Mouse (Mus musculus): ENCODE measurements around the gene Tas1r2.

Tas1r2 gene

GRCm38 (mm10) chr4:139640333-139640732 is 13.0 kb upstream of the Tas1r2 start:
- peak in 1 of 2 experiments; percentile 18 for DNase-seq

DNA sequence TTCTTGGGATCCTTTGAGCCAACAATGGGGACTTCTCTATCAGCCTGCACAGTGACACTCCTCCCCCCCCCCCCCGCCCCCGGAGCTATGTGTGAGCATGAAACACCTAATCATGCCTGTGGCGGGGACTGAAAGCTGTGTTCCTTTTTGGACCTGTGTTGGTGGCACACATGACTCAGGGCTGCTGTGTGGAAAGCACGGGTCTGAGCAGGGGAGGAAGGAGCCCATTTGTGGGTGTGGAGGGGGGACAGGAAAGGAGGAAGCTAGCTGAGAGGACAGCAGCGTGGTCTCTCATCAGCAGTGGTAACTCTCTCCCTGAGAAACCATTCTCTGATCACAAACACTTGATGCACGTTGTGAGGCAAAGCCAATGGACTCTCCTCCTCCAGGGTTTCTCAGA is 12.6 kb upstream of the Tas1r2 start:
- DNase-seq = no peak

DNA sequence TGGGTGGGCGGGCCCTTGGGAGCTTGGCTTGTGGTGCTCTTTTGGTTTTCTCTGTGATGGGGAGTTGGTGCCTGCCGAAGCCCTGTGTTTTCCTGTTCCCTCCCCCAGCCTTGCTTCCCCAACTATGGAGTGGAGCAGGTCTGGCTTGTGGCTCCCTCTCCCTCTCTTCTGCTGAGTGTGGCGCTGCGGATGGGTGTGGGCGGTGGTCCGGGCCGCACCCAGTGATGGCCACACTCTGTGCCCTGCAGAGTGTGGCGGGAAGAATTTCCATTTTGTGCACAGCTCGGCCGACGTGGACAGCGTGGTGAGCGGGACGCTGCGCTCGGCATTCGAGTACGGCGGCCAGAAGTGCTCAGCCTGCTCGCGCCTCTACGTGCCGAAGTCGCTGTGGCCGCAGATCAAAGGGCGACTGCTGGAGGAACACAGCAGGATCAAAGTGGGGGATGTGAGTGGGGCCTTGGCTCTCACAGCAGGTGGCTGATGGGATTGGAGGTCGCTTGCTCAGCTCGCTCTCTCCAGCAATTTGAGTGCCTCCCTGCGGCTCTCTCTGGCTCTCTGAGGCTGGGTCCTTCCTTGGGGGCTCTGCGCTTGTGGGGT is 11.4 kb upstream of the Tas1r2 start:
- DNase-seq = no peak

DNA sequence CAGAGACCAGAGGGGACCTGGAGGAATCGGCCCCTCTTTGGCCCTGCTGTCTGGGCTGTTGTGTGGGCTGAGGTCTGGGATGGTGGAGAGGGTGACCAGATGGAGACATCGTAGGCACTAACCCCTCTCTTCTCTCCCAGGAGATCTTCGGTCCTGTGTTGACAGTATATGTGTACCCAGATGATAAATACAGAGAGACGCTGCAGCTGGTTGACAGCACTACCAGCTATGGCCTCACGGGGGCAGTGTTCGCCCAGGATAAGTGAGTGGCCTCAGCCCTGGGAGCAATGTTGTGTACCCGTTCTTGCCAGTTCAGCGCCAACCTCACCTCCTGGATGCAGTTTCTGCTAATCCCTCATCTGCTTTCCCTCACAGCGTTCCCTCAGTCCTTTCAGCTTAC is 9.4 kb upstream of the Tas1r2 start:
- DNase-seq = peak; percentile 79 to 80

DNA sequence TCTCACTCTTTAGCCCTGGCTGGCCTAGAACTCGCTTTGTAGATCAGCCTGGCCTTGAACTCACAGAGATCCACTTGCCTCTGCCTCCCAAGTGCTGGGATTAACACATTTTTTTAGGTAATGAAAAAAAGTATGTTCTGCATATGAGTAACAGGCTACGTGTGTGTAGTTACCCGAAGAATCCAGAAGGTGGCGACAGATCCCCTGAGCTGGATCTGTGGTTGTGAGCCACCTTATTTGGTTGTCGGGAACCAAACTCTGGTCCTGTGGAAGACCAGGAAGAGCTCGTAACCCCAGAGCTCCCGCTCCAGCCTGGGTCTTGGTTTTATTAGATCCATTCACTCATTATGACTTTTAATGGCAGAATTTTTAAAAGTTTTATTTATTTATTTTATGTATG is 6.4 kb upstream of the Tas1r2 start:
- no peak for DNase-seq

- no peak for DNase-seq
Measured at GRCm38 (mm10) chr4:139650086-139650743, 3.1 kb upstream of the Tas1r2 start.

GRCm38 (mm10) chr4:139650907-139651306 is 2.4 kb upstream of the Tas1r2 start:
- DNase-seq = no peak

DNA sequence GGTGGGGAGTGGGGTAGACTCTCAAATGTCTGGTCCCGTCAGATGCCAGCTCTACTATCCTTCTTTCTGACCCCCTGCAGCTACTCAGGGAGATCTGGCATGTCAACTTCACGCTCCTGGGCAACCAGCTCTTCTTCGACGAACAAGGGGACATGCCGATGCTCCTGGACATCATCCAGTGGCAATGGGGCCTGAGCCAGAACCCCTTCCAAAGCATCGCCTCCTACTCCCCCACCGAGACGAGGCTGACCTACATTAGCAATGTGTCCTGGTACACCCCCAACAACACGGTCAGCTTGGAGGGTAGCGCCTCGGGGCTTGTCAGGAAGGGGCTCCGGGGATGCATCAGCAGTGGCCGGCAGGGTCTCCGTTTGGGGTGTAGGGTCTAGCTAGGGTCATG is 8.6 kb downstream of the Tas1r2 start:
- no peak for DNase-seq

GRCm38 (mm10) chr4:139667632-139668031 is 14.3 kb downstream of the Tas1r2 start:
- DNase-seq = no peak

- peak; percentile 70 to 71 for DNase-seq
Measured at GRCm38 (mm10) chr4:139669847-139670246, 16.5 kb downstream of the Tas1r2 start.

DNA sequence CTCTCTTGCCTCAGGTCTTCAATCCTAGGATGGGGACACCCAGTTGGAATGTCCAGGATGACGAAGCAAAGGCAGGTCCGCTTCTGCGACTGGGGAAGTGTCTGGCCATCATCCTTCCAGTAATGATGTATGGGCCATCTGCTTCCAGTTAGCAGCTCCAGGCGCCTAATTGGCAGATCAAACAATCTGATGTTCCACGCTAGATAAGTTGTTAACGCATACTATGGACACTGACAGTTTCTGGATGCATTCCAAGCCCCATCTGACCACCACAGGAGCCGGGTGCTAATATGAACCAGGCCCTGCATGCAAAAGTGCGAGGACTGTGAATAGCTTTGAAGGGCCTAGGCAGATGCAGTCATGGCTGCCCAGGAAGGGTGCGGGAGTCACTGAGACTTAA is 22.4 kb downstream of the Tas1r2 start:
- no peak for DNase-seq

DNA sequence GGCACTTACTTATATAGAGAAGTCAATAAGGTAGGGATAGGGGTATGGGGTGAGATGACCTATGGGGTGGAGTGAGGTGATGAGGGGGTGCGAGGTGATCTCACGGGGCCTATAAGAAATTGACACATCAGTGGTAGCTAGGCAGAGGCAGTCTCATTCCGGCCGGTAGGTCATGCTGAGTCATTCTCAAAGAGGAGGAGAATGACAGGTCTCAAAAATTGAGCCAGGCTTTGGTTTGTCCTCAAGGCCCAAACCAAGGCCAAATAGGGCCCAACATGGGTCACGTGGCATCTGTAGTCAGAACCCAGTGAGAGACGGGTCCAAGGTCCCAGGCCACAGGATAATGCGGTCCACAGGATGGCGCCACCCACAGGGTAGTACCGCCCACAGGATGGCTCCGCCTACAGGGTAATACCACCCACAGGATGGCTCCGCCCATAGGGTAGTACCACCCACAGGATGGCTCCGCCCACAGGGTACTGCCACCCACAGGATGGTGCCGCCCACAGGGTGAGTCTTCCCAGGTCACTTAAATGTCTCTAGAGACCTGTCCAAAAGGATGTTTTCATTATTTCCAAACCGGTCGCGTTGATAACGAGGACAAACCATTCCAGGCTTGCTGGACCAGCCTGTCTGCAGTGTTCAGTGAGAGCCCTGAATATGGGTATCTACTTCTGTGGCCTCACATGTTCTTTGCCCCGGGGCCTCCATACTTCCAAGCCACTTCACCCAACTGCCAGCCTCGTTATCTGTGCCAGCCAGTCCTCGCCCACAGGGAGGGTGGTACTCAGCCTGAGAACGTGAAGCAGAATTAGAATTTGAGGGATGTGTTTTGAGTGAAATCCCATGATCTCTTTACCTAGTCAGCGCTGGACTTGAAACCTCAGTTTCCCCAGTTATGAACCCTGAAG is 30.6 kb downstream of the Tas1r2 start:
- no peak for DNase-seq

GRCm38 (mm10) chr4:139684639-139685017 is 31.3 kb downstream of the Tas1r2 start:
- DNase-seq = peak; percentile 53 to 63

DNA sequence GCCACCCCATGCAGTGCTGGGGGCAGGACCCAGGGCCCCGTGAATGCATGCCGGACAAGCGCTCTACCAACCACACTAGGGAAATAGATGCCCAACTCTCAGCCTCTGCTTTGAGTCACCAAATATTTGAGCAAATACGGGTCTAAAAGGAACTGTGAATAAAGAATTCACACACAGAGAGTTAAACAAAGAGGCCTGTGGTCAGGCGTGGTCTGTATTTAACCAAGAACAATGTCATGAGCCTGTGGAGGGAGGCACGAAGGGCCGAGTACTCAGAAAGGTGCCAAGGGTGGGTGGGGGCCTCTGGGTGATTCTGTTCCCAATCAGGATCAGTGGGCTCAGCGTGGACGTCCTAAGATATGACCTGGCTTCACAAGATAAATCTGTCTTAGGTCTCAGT is 34.7 kb downstream of the Tas1r2 start:
- DNase-seq = no peak

DNA sequence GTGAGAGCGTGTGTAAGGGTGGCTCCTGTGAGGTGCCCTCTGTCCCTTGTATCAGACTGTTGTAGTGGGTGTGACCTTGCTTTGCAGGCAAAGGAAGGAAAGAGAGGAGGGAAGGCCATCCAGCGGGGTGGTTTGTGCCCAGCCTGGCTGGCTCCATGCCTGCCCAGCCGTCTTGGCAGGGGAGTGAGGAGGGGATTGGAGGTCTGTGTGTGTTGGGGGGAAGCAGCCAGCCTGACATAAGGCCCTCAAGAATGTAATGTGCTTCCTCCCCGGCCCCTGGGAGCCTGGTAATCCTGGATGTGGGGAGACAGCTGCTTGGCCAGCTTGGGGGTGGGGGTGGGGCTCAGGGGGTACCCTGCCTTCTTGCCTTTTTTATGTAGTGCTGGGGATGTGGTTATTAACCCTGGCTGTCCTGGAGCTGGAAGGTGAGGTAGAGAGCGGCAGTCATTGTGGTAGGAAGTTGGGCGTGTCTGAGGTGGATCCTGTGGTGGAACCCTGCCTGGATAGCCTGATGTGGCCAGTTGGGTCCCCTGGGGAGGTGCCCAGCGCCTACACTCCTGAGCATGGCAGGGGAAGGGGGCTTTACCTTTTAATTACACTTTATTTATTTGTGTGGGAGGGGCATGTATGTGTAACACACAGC is 36.4 kb downstream of the Tas1r2 start:
- DNase-seq = no peak

DNA sequence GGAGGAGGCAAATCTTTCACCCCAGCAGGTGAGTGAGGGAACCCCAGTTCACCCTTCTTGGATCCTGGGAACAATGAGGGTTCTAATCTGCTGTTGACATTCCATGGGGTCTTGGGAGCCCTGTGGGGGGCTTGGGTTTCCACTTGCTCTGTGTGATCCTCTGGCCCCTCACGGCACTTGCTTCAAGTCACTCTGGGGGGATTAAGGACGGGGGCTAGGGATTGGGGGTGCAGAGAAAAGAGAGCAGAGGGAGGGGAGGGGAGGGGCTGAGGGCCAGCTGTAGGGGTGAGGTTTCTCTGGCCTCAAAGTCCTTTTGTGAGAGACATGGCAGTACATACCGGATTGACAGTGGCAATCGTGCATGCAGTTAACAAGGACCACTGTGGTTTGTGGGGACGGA is 40.0 kb downstream of the Tas1r2 start:
- DNase-seq = no peak

DNA sequence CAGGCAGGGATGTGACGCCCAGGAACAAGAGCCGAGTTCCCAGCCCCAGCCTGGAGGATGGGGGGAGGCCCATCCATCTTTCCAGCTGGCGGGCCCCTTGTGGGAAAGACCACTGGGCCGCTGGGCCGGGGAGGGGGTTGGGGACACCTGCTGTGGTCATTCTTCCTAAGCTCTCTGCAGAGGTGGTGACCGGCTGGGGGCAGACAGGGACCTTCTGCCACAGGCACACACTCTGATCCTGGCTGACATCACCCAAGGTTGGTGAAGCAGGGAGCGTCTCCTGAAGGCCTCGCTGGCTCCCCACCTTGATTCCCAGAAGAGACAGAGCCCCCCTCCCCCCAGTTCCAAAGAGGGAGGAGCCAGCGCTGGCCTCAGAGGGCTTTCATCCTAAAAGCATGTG is 44.4 kb downstream of the Tas1r2 start:
- DNase-seq = no peak

- no peak for DNase-seq
Measured at GRCm38 (mm10) chr4:139698602-139699001, 45.3 kb downstream of the Tas1r2 start.

GRCm38 (mm10) chr4:139702914-139703313 is 49.6 kb downstream of the Tas1r2 start:
- no peak for DNase-seq

GRCm38 (mm10) chr4:139703468-139703867 is 50.1 kb downstream of the Tas1r2 start:
- peak; percentile 25 to 32 for DNase-seq

DNA sequence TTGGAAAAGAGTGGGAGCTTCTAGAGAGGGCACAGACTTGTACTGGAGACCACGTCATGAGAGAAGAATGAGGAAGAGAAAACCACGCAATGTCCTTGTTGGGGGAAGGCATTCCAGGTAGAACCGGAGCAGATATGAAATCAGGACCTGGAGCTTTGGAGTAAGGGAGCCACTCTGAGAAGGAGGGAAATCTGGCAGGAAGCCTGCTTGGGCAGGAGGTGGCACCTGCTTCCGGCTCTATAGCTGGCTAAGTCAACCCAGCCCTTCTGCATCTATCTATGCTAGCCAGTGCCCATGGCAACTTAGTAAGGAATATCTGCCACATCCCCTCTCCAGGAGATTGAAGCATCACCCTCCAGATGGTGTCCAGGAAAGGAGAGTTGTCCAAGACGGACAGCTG is 52.6 kb downstream of the Tas1r2 start:
- no peak for DNase-seq

DNA sequence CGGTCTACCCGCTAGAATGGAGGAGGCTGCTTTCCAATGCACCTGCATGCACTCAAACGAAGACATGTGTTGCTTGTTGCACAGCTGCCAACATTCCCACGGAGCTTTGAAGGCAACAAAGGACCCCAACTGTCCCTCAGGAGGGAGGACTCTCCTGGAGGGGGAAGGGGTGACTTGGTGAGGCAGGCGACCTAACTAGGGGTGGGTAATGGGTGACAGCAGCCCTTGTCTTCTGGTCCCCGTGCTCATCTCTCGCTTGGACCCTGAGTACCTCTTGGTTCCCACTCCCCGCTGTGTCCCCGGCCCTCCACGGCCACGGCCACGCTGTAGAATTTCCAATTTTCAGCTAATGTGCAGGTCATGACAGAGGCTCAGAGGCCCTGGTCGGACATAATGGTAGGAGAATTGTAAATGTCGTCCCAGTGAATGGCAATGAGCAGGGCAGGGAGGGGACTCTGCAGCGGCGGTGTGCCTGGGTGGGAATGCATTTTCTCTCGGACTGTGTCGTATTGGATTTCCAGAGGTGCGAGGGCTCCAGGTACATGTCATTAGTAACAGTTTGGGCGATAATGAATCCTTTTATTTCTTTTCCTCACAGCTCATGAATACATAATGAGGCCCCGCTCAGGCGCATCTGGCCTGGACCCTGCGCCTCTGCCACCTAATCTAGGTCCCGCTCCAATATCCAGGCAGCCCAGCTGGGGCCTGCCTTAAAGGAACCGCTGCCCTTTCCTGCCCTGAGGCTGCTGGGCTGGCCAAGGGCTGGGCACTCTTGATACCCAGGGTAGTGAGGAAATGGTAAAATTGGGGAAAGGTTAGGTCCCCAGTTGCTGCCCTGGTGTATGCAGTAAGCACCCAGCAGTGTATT is 57.4 kb downstream of the Tas1r2 start:
- no peak for DNase-seq

All from B cell, adult 2 months (primary cell).